Mouse (Mus musculus) hindbrain, embryonic 10.5 days (tissue): ENCODE results near the gene Fbxo28. TPM values are rescaled to one million over a fixed set of nuclear protein-coding genes. Genes with fewer than 3 reads are reported as not detected.

Experiments
- DNase-seq: peaks from one replicate; pipeline ENCODE4 v3.0.0-alpha.2; 2017; ENCODE audit warnings: low spot score
- H3K27ac ChIP-seq: fragments of 300-500 bp; sonication (generic); 2 replicates; pipeline ENCODE4 v1.5.1; 2016; ENCODE audit warnings: mild to moderate bottlenecking, moderate library complexity
- H3K27me3 ChIP-seq: fragments of 300-500 bp; sonication (generic); 2 replicates; pipeline ENCODE4 v1.6.1; 2016; ENCODE audit warnings: mild to moderate bottlenecking; ENCODE audit not compliant: poor library complexity, insufficient read depth, severe bottlenecking
- H3K36me3 ChIP-seq: fragments of 300-500 bp; sonication (generic); 2 replicates; pipeline ENCODE4 v1.6.1; 2016; ENCODE audit warnings: mild to moderate bottlenecking, moderate library complexity
- H3K4me1 ChIP-seq: fragments of 300-500 bp; sonication (generic); replicated peaks from 2 replicates; pipeline ENCODE4 v1.6.1; 2016; ENCODE audit warnings: mild to moderate bottlenecking
- H3K4me3 ChIP-seq: fragments of 300-500 bp; sonication (generic); 2 replicates; pipeline ENCODE4 v1.5.1; 2016; ENCODE audit warnings: mild to moderate bottlenecking, moderate library complexity
- H3K9me3 ChIP-seq: fragments of 300-500 bp; sonication (generic); 2 replicates; pipeline ENCODE4 v1.6.1; 2016; ENCODE audit warnings: mild to moderate bottlenecking, moderate library complexity
- WGBS: fragments of 180-500 bp; shearing (Covaris S2); methylation state at CpG from one replicate; pipeline ENCODE4 v1.1.7; 2016; 5-methylcytosine and 5-hydroxymethylcytosine counted together
- polyA plus RNA-seq: library from polyadenylated mRNA; unstranded; fragments of >200 nt; fragmentation: Nextera tagmentation; extraction: Ambion mirVana; gene quantifications from 2 replicates; pipeline ENCODE4 v1.2.1, GENCODE M21; 2016

The Fbxo28 gene
- polyA plus RNA-seq = 20.0 and 23.5 TPM in 2 replicates

GRCm38 (mm10) chr1:182340821-182341781 lies at the start of gene Fbxo28:
Fbxo28 (minus strand) TSS chr1:182341629.
- Histone ChIP-seq H3K36me3 (peaks cover 12% of the 10 kb centered on the region), H3K4me3 (peak within 1 kb of the TSS; percentile 100), H3K27ac (peak within 1 kb of the TSS; percentile 98), H3K27me3 (no peaks in the 10 kb centered on the region), H3K9me3 (no peaks in the 10 kb centered on the region), H3K4me1 (peaks cover 26% of the 10 kb centered on the region)
- DNase-seq = peak; percentile 96
- WGBS = under 1% methylated on average over 93 of the region's 93 CpGs

GRCm38 (mm10) chr1:182388729-182389128 lies 47.3 kb upstream of the Fbxo28 start:
- DNase-seq = no peak
- no peak overlapping the region for H3K4me3 ChIP-seq
- WGBS = 70% methylated on average over 4 of the region's 4 CpGs

GRCm38 (mm10) chr1:182386449-182386848 lies 45.0 kb upstream of the Fbxo28 start:
- Histone ChIP-seq H3K9me3 (no peaks in the 10 kb centered on the region), H3K27me3 (no peaks in the 10 kb centered on the region), H3K4me1 (peaks cover 3% of the 10 kb centered on the region; the same call in 1 of the 2 replicates), H3K4me3 (no peak overlapping the region), H3K36me3 (no peaks in the 10 kb centered on the region), H3K27ac (no peak overlapping the region)
- 92% methylated on average over 8 of the region's 8 CpGs for WGBS
- DNase-seq = no peak

More at GRCm38 (mm10) chr1:182388729-182389128, 47.3 kb upstream of the Fbxo28 start:
- Histone ChIP-seq H3K27ac (no peak overlapping the region), H3K27me3 (no peaks in the 10 kb centered on the region), H3K9me3 (no peaks in the 10 kb centered on the region), H3K36me3 (no peaks in the 10 kb centered on the region), H3K4me1 (no peaks in the 10 kb centered on the region)

- no peaks in the 10 kb centered on the region for H3K27me3 ChIP-seq
Measured at GRCm38 (mm10) chr1:182383096-182383495, 41.7 kb upstream of the Fbxo28 start.

GRCm38 (mm10) chr1:182381327-182381726 lies 39.9 kb upstream of the Fbxo28 start:
- WGBS = 80% methylated on average over 3 of the region's 3 CpGs
- H3K27ac ChIP-seq = no peak overlapping the region
- no peak for DNase-seq
- no peaks in the 10 kb centered on the region for H3K36me3 ChIP-seq
- peaks cover 3% of the 10 kb centered on the region; the same call in 1 of the 2 replicates for H3K4me1 ChIP-seq
- no peaks in the 10 kb centered on the region for H3K27me3 ChIP-seq
- no peak overlapping the region for H3K4me3 ChIP-seq
- no peaks in the 10 kb centered on the region for H3K9me3 ChIP-seq

More at GRCm38 (mm10) chr1:182383096-182383495, 41.7 kb upstream of the Fbxo28 start:
- Histone ChIP-seq H3K27ac (no peak overlapping the region), H3K4me3 (no peak overlapping the region), H3K4me1 (peaks cover 3% of the 10 kb centered on the region; the same call in 1 of the 2 replicates), H3K9me3 (no peaks in the 10 kb centered on the region), H3K36me3 (no peaks in the 10 kb centered on the region)
- no peak for DNase-seq
- WGBS = 48% methylated on average over 9 of the region's 9 CpGs

GRCm38 (mm10) chr1:182380683-182381082 lies 39.3 kb upstream of the Fbxo28 start:
- no peak for DNase-seq
- H3K4me1 ChIP-seq = peaks cover 3% of the 10 kb centered on the region; the same call in 1 of the 2 replicates
- 83% methylated on average over 7 of the region's 7 CpGs for WGBS
- no peak overlapping the region for H3K27ac ChIP-seq
- H3K4me3 ChIP-seq = no peak overlapping the region
- H3K36me3 ChIP-seq = no peaks in the 10 kb centered on the region
- H3K9me3 ChIP-seq = no peaks in the 10 kb centered on the region
- no peaks in the 10 kb centered on the region for H3K27me3 ChIP-seq

- Histone ChIP-seq H3K36me3 (no peaks in the 10 kb centered on the region), H3K9me3 (no peaks in the 10 kb centered on the region), H3K4me1 (peaks cover 4% of the 10 kb centered on the region; the same call in 1 of the 2 replicates), H3K27ac (no peak overlapping the region), H3K4me3 (no peak overlapping the region), H3K27me3 (no peaks in the 10 kb centered on the region)
- no peak for DNase-seq
- 90% methylated on average over 7 of the region's 7 CpGs for WGBS
Measured at GRCm38 (mm10) chr1:182378876-182379275, 37.4 kb upstream of the Fbxo28 start.

- Histone ChIP-seq H3K36me3 (no peaks in the 10 kb centered on the region), H3K4me3 (no peak overlapping the region), H3K27me3 (no peaks in the 10 kb centered on the region), H3K9me3 (no peaks in the 10 kb centered on the region), H3K4me1 (peaks cover 7% of the 10 kb centered on the region; the same call in 1 of the 2 replicates), H3K27ac (no peak overlapping the region)
- 84% methylated on average over 11 of the region's 11 CpGs for WGBS
- DNase-seq = no peak
Measured at GRCm38 (mm10) chr1:182378205-182378835, 36.9 kb upstream of the Fbxo28 start.

GRCm38 (mm10) chr1:182377519-182377918 lies 36.1 kb upstream of the Fbxo28 start:
- H3K4me1 ChIP-seq = 0 out of 2 replicates have a peak, but pooled peaks cover 3% of the 10 kb centered on the region
- H3K27ac ChIP-seq = no peak overlapping the region
- H3K4me3 ChIP-seq = no peak overlapping the region
- H3K36me3 ChIP-seq = no peaks in the 10 kb centered on the region
- no peaks in the 10 kb centered on the region for H3K27me3 ChIP-seq
- WGBS = 86% methylated on average over 6 of the region's 6 CpGs
- DNase-seq = no peak
- no peaks in the 10 kb centered on the region for H3K9me3 ChIP-seq

GRCm38 (mm10) chr1:182376826-182377225 lies 35.4 kb upstream of the Fbxo28 start:
- Histone ChIP-seq H3K4me3 (no peak overlapping the region), H3K4me1 (0 out of 2 replicates have a peak, but pooled peaks cover 3% of the 10 kb centered on the region), H3K36me3 (no peaks in the 10 kb centered on the region), H3K27me3 (no peaks in the 10 kb centered on the region), H3K9me3 (no peaks in the 10 kb centered on the region), H3K27ac (no peak overlapping the region)
- no peak for DNase-seq
- 92% methylated on average over 7 of the region's 7 CpGs for WGBS

- H3K4me1 ChIP-seq = 0 out of 2 replicates have a peak, but pooled peaks cover 3% of the 10 kb centered on the region
- H3K36me3 ChIP-seq = no peaks in the 10 kb centered on the region
- no peaks in the 10 kb centered on the region for H3K9me3 ChIP-seq
- no peak overlapping the region for H3K27ac ChIP-seq
- H3K27me3 ChIP-seq = no peaks in the 10 kb centered on the region
- no peak overlapping the region for H3K4me3 ChIP-seq
- 31% methylated on average over 8 of the region's 8 CpGs for WGBS
- DNase-seq = peak; percentile 31
Measured at GRCm38 (mm10) chr1:182376221-182376620, 34.8 kb upstream of the Fbxo28 start.

- DNase-seq = no peak
Measured at GRCm38 (mm10) chr1:182371891-182372290, 30.5 kb upstream of the Fbxo28 start.

More at GRCm38 (mm10) chr1:182371891-182372290, 30.5 kb upstream of the Fbxo28 start:
- Histone ChIP-seq H3K27ac (no peak overlapping the region), H3K4me1 (0 out of 2 replicates have a peak, but pooled peaks cover 8% of the 10 kb centered on the region), H3K4me3 (no peak overlapping the region), H3K27me3 (no peaks in the 10 kb centered on the region), H3K36me3 (no peaks in the 10 kb centered on the region), H3K9me3 (no peaks in the 10 kb centered on the region)
- WGBS = 89% methylated on average over 8 of the region's 8 CpGs
